Mouse (Mus musculus) lung, postnatal 0 days (tissue): ENCODE measurements at regions not wholly inside any gene's neighbourhood (a gene's known extent, or its start where the extent isn't known, plus 50 kb on each side); places are given as distances from the start of the nearest gene placed in this dataset.

Source experiments
- CTCF ChIP-seq: IDR thresholded peaks from 2 replicates; pipeline ENCODE4 v1.5.1; 2016; ENCODE audit warnings: antibody characterized with exemption, mild to moderate bottlenecking
- EP300 ChIP-seq: IDR thresholded peaks from 2 replicates; pipeline ENCODE4 v1.6.1; 2016; ENCODE audit warnings: antibody characterized with exemption, mild to moderate bottlenecking, control low read depth

DNA sequence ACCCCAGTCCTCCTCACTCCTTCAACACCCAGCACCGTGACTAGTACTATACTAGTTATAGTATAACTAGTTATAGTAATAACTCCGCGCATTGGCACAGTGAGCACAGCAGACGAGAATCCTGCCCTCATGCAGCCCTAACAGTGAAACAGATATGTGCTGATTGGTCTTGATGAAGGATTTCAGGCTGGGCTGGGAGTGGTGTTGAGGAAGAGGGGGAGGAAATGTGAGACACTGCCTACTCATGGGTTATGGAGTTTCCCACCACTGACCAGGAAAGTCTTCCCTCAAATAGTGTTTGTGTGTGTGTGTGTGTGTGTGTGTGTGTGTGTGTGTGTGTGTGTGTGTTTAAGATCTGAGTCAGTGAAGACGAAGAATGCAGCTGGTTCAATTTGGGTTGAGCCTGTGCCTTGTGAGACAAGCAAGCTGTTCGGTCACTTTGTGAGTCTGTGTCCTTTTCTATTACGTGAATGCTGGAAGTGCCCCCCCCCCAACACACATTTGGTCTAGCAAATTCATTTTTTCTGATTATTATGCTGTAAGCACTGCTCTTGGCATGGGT is 185.9 kb upstream of the Kit start:
- TF ChIP-seq CTCF (no peak), EP300 (no peak)
